Mouse (Mus musculus) bone marrow, adult 2 months (tissue): ENCODE measurements around the gene Slx4ip.

Experiments
- CTCF ChIP-seq: fragments of 200-500 bp; IDR thresholded peaks from 2 replicates; pipeline ENCODE4 v1.5.1; 2011; ENCODE audit warnings: low read length, control low read depth; ENCODE audit not compliant: control insufficient read depth, insufficient read depth
- POLR2A ChIP-seq: fragments of 200-500 bp; IDR thresholded peaks from 2 replicates; pipeline ENCODE4 v1.6.1; 2011; ENCODE audit warnings: low read depth, mild to moderate bottlenecking, control low read depth, low read length, borderline replicate concordance; ENCODE audit not compliant: control insufficient read depth

DNA sequence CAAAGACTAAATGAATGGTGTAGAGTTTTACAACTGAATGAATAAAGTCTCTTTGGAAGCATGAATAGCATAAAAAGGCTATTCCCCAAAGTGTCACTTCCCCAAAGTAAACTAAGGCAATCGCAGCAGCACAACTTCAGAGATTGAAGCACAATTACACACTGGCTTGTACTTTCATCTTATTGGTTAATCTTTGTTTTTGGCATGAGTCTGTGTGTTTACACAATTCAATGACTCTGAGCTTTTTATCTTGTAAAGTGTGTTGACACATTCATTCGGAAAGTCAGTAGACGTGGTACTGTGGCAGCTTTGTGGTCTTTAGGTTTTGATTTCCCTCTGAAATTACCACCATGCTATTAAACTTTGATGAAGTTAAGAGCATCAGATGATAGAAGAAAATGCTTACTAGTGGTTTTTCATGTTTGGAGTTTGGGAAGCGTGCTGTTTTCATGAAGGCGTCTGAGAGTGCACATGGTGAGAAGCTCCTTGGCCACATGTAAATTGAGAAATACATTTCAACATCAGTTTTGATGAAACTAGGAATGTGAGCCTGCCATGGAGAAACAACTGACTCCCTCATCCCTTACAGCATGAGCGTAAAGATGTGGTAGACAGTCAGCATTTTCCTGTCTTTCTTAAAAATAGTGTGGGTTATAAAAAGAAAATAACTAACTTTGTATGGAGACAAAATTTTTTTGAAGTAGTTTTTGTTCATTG lies 88.2 kb downstream of the Slx4ip start:
- no peak for TF ChIP-seq POLR2A
- TF ChIP-seq CTCF: no peak
